Mouse (Mus musculus): ENCODE measurements around the gene Cntfr.

GRCm38 (mm10) chr4:41731052-41731765 lies 34.3 kb upstream of the Cntfr start, which contains the start of gene Arid3c:
- TF ChIP-seq CTCF (IDR thresholded peaks at IDR 0.05) (no peak), EP300 (IDR thresholded peaks at IDR 0.05) (no peak)
